Mouse (Mus musculus): Measurements from ENCODE around the gene Pth1r. TPM values are rescaled to one million over a fixed set of nuclear protein-coding genes. Genes with fewer than 3 reads are reported as not detected.
A peak's percentile ranks its signal among the peaks of the same experiment; 100 is the strongest.

Gene Pth1r
- total and polyA plus RNA-seq, 3 experiments: 0.15 to 0.77 TPM; not detected in 1

DNA sequence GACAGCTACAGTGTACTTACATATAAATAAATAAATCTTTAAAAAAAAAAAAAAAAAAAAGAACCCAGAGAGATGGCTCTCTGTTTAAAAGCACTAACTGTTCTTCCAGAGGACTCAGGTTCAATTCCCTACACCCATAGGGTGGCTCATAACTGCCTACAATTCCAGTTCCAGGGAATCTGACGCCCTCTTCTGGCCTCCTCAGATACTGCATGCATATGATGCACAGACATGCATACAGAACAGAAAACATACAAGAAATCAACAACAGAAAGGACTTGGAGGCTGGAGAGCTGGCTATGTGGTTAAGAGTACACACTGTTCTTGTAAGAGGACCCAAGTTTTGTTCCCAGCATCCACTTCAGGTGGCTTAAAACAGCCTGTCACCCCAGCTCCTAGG, 8.9 kb downstream of the Pth1r start:
- DNase-seq (ENCODE audit: low read depth, low spot score): peak; percentile 42
- no peak overlapping the region for H3K4me3 ChIP-seq (ENCODE audit: control insufficient read depth in 1 of 2, insufficient read depth in 1 of 2, low read depth in 2 of 2, low read length in 2 of 2)
- no peak overlapping the region for H3K9ac ChIP-seq (ENCODE audit: control insufficient read depth, low read depth, low read length, poor library complexity, severe bottlenecking)
- peak; percentile 56 for TF ChIP-seq SMC3 (IDR thresholded peaks at IDR 0.05; ENCODE audit: low read depth, low read length)
- TF ChIP-seq ZNF384 (IDR thresholded peaks at IDR 0.05; ENCODE audit: low read depth, low read length): 0 out of 2 replicates have a peak, but pooled peaks have one; percentile 16
- TF ChIP-seq TBP (IDR thresholded peaks at IDR 0.05; ENCODE audit: low read depth, low read length): no peak
- TF ChIP-seq BHLHE40 (IDR thresholded peaks at IDR 0.05; ENCODE audit: borderline replicate concordance, low read depth, low read length): no peak
- no peak for TF ChIP-seq E2F4 (IDR thresholded peaks at IDR 0.05; ENCODE audit: borderline replicate concordance, low read depth, low read length)
- TF ChIP-seq UBTF (IDR thresholded peaks at IDR 0.05; ENCODE audit: borderline replicate concordance, insufficient read depth, low read depth, low read length): no peak
- TF ChIP-seq CTCF (IDR thresholded peaks at IDR 0.05 in 2 of 3, conservative IDR thresholded peaks at IDR 0.05 in 1 of 3; ENCODE audit: control insufficient read depth in 1 of 3, insufficient read depth in 1 of 3, low read depth in 2 of 3, low read length in 3 of 3, poor library complexity in 1 of 3, severe bottlenecking in 1 of 3): peak; percentile 35 to 65 (median 60)
- TF ChIP-seq GATA1 (IDR thresholded peaks at IDR 0.05; ENCODE audit: low read depth, low read length): no peak
- TF ChIP-seq CHD2 (IDR thresholded peaks at IDR 0.05; ENCODE audit: low read length): no peak
- TF ChIP-seq RAD21 (IDR thresholded peaks at IDR 0.05; ENCODE audit: low read depth, low read length): peak; percentile 47
- TF ChIP-seq USF1 (IDR thresholded peaks at IDR 0.05; ENCODE audit: low read depth, low read length): no peak
- TF ChIP-seq NELFE (IDR thresholded peaks at IDR 0.05; ENCODE audit: low read depth, low read length): no peak
- no peaks in the 10 kb centered on the region for H3K27me3 ChIP-seq (ENCODE audit: control insufficient read depth in 1 of 2, insufficient read depth in 2 of 2, low read length in 2 of 2)
- no peaks in the 10 kb centered on the region for H3K36me3 ChIP-seq (ENCODE audit: control insufficient read depth in 1 of 2, insufficient read depth in 2 of 2, low read length in 2 of 2)
- H3K9me3 ChIP-seq (replicated peaks; ENCODE audit: insufficient read depth, low read length): no peaks in the 10 kb centered on the region
- H3K79me2 ChIP-seq (ENCODE audit: control insufficient read depth, insufficient read depth, low read length, poor library complexity): no peaks in the 10 kb centered on the region
- H3K27ac ChIP-seq (ENCODE audit: control insufficient read depth, low read depth, low read length): no peak overlapping the region
- H3K4me1 ChIP-seq (ENCODE audit: control insufficient read depth in 1 of 2, insufficient read depth in 2 of 2, low read length in 2 of 2): 0 out of 4 replicates have a peak, but pooled peaks cover 0 to 4% of the 10 kb centered on the region in 2 experiments

DNA sequence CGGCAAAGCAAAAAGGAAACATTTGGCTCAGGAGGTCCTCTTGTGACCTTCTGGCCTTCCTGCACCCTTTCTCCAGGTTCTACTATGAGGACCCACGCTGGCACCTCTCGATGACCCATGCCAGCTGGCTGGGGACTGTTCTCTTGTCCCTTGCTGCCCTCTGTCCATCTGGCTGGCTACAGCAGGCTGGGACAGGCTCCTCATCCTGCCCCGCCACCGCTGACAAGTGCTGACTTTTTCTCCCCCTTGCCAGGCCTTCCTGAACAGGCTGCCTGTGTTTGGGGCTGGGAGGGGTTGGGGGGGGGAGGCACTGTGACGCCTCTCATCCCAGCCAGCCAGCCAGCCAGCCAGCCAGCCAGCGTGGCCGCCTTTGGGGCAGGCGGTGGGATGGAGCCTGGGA, 10.6 kb downstream of the Pth1r start:
- no peaks in the 10 kb centered on the region for H3K9me3 ChIP-seq (replicated peaks; ENCODE audit: insufficient read depth, low read length)
- DNase-seq (ENCODE audit: low read depth, low spot score): no peak
- no peak overlapping the region for H3K9ac ChIP-seq (ENCODE audit: control insufficient read depth, low read depth, low read length, poor library complexity, severe bottlenecking)
- H3K4me1 ChIP-seq (ENCODE audit: control insufficient read depth in 1 of 2, insufficient read depth in 2 of 2, low read length in 2 of 2): 0 out of 4 replicates have a peak, but pooled peaks cover 0 to 4% of the 10 kb centered on the region in 2 experiments
- no peak for TF ChIP-seq NELFE (IDR thresholded peaks at IDR 0.05; ENCODE audit: low read depth, low read length)
- TF ChIP-seq ZMIZ1 (IDR thresholded peaks at IDR 0.05; ENCODE audit: low read depth, low read length): no peak
- TF ChIP-seq MYB (IDR thresholded peaks at IDR 0.05; ENCODE audit: low read depth, low read length): no peak
- no peak for TF ChIP-seq MAZ (IDR thresholded peaks at IDR 0.05; ENCODE audit: low read depth, low read length)
- TF ChIP-seq HCFC1 (IDR thresholded peaks at IDR 0.05; ENCODE audit: low read depth, low read length): no peak
- TF ChIP-seq USF1 (IDR thresholded peaks at IDR 0.05; ENCODE audit: low read depth, low read length): no peak
- TF ChIP-seq TAL1 (IDR thresholded peaks at IDR 0.05; ENCODE audit: low read length): no peak
- no peak for TF ChIP-seq NRF1 (IDR thresholded peaks at IDR 0.05; ENCODE audit: insufficient read depth, low read depth, low read length, poor library complexity, severe bottlenecking)
- no peak for TF ChIP-seq MEF2A (IDR thresholded peaks at IDR 0.05; ENCODE audit: extremely low read depth, insufficient replicate concordance, low read depth, low read length, poor library complexity, severe bottlenecking)
- no peak for TF ChIP-seq MAFK (IDR thresholded peaks at IDR 0.05; ENCODE audit: borderline replicate concordance, low read depth, low read length)
- TF ChIP-seq TCF12 (IDR thresholded peaks at IDR 0.05; ENCODE audit: low read depth, low read length): no peak
- no peak for TF ChIP-seq SIN3A (IDR thresholded peaks at IDR 0.05; ENCODE audit: low read length)
- TF ChIP-seq RAD21 (IDR thresholded peaks at IDR 0.05; ENCODE audit: low read depth, low read length): no peak
- no peaks in the 10 kb centered on the region for H3K27me3 ChIP-seq (ENCODE audit: control insufficient read depth in 1 of 2, insufficient read depth in 2 of 2, low read length in 2 of 2)
- H3K36me3 ChIP-seq (ENCODE audit: control insufficient read depth in 1 of 2, insufficient read depth in 2 of 2, low read length in 2 of 2): no peaks in the 10 kb centered on the region
- no peaks in the 10 kb centered on the region for H3K79me2 ChIP-seq (ENCODE audit: control insufficient read depth, insufficient read depth, low read length, poor library complexity)
- no peak overlapping the region for H3K4me3 ChIP-seq (ENCODE audit: control insufficient read depth in 1 of 2, insufficient read depth in 1 of 2, low read depth in 2 of 2, low read length in 2 of 2)
- no peak overlapping the region for H3K27ac ChIP-seq (ENCODE audit: control insufficient read depth, low read depth, low read length)
